Mouse (Mus musculus): ENCODE data around the gene Fam177a. TPM values are rescaled to one million over a fixed set of nuclear protein-coding genes. Genes with fewer than 3 reads are reported as not detected.
"Not testable (repeated sequence)": the region's sequence is repeated elsewhere in the genome, so short reads cannot be mapped to it uniquely, and the experiment has no call there.

Gene Fam177a
- polyA plus RNA-seq, 1 experiment from 2014 or later, result 8.5 TPM

- H3K27me3 ChIP-seq (ENCODE audit: poor library complexity, severe bottlenecking); H3K4me1 ChIP-seq; H3K4me3 ChIP-seq; H3K36me3 ChIP-seq (replicated peaks); DNase-seq (ENCODE audit: extremely low spot score, low spot score); H3K9me3 ChIP-seq; H3K27ac ChIP-seq: not testable (repeated sequence)
- WGBS, result no CpG with 5 or more reads among the region's 7 CpGs
These were observed 42.8 kb downstream of the Fam177a start for GRCm38 (mm10) chr12:55167034-55167557.

- H3K27me3 ChIP-seq (ENCODE audit: poor library complexity, severe bottlenecking); DNase-seq (ENCODE audit: extremely low spot score, low spot score); H3K9me3 ChIP-seq; H3K4me1 ChIP-seq; H3K4me3 ChIP-seq; H3K36me3 ChIP-seq (replicated peaks); H3K27ac ChIP-seq: not testable (repeated sequence)
- no CpG with 5 or more reads among the region's 8 CpGs for WGBS
These were observed 63.4 kb downstream of the Fam177a start for GRCm38 (mm10) chr12:55187686-55188085.

DNA sequence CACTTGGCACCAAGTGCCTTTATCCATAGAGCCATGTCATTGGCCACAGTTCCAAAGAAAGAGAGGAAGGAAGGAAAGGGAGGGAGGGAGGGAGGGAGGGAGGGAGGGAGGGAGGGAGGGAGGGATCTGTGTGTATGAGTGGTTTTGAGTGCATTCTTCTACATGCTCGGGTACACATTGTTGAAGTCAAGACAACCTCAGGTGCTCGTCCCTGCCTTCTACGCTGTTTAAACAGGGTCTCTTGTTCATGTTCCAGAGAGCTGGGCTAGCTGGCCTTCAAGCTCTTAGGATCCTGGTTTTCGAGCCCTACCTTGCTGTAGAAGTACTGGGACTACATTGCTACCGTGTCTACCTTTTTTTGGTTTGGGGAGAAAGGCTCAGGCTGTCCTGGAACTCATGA, 64.9 kb downstream of the Fam177a start:
- not testable (repeated sequence) for H3K27me3 ChIP-seq (ENCODE audit: poor library complexity, severe bottlenecking); H3K27ac ChIP-seq; H3K36me3 ChIP-seq (replicated peaks); DNase-seq (ENCODE audit: extremely low spot score, low spot score); H3K4me1 ChIP-seq; H3K9me3 ChIP-seq; H3K4me3 ChIP-seq
- WGBS, result no CpG with 5 or more reads among the region's 5 CpGs

Other genes starting within 250 kb of the Fam177a start
- gene Gm20403, start 137.9 kb upstream of the Fam177a start, polyA plus RNA-seq (2016; fragmentation: Nextera tagmentation; extraction: Ambion mirVana), result not detected in 2 replicates
- gene Baz1a, start 110.1 kb upstream of the Fam177a start, polyA plus RNA-seq (2016; fragmentation: Nextera tagmentation; extraction: Ambion mirVana), result 35.6 and 41.0 TPM in 2 replicates
- gene 2700097O09Rik, start 44.4 kb upstream of the Fam177a start, polyA plus RNA-seq (2016; fragmentation: Nextera tagmentation; extraction: Ambion mirVana), result 45.3 and 49.4 TPM in 2 replicates
- 140 and 155 TPM in 2 replicates for gene Srp54a, start 44.2 kb upstream of the Fam177a start, polyA plus RNA-seq (2016; fragmentation: Nextera tagmentation; extraction: Ambion mirVana)
- 44.0 and 47.5 TPM in 2 replicates for gene Srp54b, start 30.6 kb downstream of the Fam177a start, polyA plus RNA-seq (2016; fragmentation: Nextera tagmentation; extraction: Ambion mirVana)
- 2.1 and 4.0 TPM in 2 replicates for gene 1700047I17Rik2, start 75.1 kb downstream of the Fam177a start, polyA plus RNA-seq (2016; fragmentation: Nextera tagmentation; extraction: Ambion mirVana)
- gene Srp54c, start 105.7 kb downstream of the Fam177a start, polyA plus RNA-seq (2016; fragmentation: Nextera tagmentation; extraction: Ambion mirVana), result 56.0 and 57.1 TPM in 2 replicates
- 19.0 and 19.4 TPM in 2 replicates for gene 1110008L16Rik, start 175.1 kb downstream of the Fam177a start, polyA plus RNA-seq (2016; fragmentation: Nextera tagmentation; extraction: Ambion mirVana)
- 23.1 and 23.2 TPM in 2 replicates for gene Ppp2r3c, start 178.5 kb downstream of the Fam177a start, polyA plus RNA-seq (2016; fragmentation: Nextera tagmentation; extraction: Ambion mirVana)